Mouse (Mus musculus) intestine, postnatal 0 days (tissue): Measurements from ENCODE around the gene Dnase2b. TPM values are rescaled to one million over a fixed set of nuclear protein-coding genes. Genes with fewer than 3 reads are reported as not detected.

ENCODE experiments used
- ATAC-seq: fragments of 200-750 bp; cut with Nextera tagmentation; 2 replicates; pipeline ENCODE4 v1.8.0; 2017; ENCODE audit warnings: mild to moderate bottlenecking, moderate TSS enrichment, moderate library complexity
- H3K27ac ChIP-seq: fragments of 300-500 bp; sonication (generic); 2 replicates; pipeline ENCODE4 v1.5.1; 2014; ENCODE audit warnings: mild to moderate bottlenecking, low read depth, low read length, moderate library complexity
- H3K27me3 ChIP-seq: fragments of 300-500 bp; sonication (generic); replicated peaks from 2 replicates; pipeline ENCODE4 v1.6.1; 2014; ENCODE audit warnings: low read length, mixed read lengths; ENCODE audit not compliant: control insufficient read depth, insufficient read depth
- H3K36me3 ChIP-seq: fragments of 300-500 bp; sonication (generic); 2 replicates; pipeline ENCODE4 v1.6.1; 2014; ENCODE audit warnings: mild to moderate bottlenecking, moderate library complexity; ENCODE audit not compliant: control insufficient read depth, insufficient read depth
- H3K4me1 ChIP-seq: fragments of 300-500 bp; sonication (generic); replicated peaks from 2 replicates; pipeline ENCODE4 v1.6.1; 2014; ENCODE audit warnings: antibody characterized with exemption, low read length, mixed read lengths; ENCODE audit not compliant: control insufficient read depth, insufficient read depth
- H3K4me2 ChIP-seq: fragments of 300-500 bp; sonication (generic); replicated peaks from 2 replicates; pipeline ENCODE4 v1.6.1; 2014; ENCODE audit warnings: low read depth, mild to moderate bottlenecking, moderate library complexity
- H3K4me3 ChIP-seq: fragments of 300-500 bp; sonication (generic); 2 replicates; pipeline ENCODE4 v1.5.1; 2014; ENCODE audit warnings: low read depth, low read length
- H3K9ac ChIP-seq: fragments of 300-500 bp; sonication (generic); 2 replicates; pipeline ENCODE4 v1.6.1; 2014; ENCODE audit warnings: mild to moderate bottlenecking, low read depth, low read length
- H3K9me3 ChIP-seq: fragments of 300-500 bp; sonication (generic); 2 replicates; pipeline ENCODE4 v1.6.1; 2016; ENCODE audit warnings: mixed run types; ENCODE audit not compliant: control insufficient read depth
- CTCF ChIP-seq: sonication (generic); IDR thresholded peaks from 2 replicates; pipeline ENCODE4 v1.5.1; 2016; ENCODE audit warnings: low read depth, mild to moderate bottlenecking, control low read depth, antibody characterized with exemption, moderate library complexity
- WGBS: fragments of 180-500 bp; shearing (Covaris S2); extraction: QIAGEN DNeasy Blood & Tissue Kit; methylation state at CpG from one replicate; pipeline ENCODE4 v1.1.7; 2014; 5-methylcytosine and 5-hydroxymethylcytosine counted together
- polyA plus RNA-seq: library from polyadenylated mRNA; unstranded; fragments of >200 nt; fragmentation: Nextera tagmentation; extraction: Ambion mirVana; gene quantifications from 2 replicates; pipeline ENCODE4 v1.2.1, GENCODE M21; 2015

The Dnase2b gene
- polyA plus RNA-seq, 1 experiment from 2014 or later = not detected

DNA sequence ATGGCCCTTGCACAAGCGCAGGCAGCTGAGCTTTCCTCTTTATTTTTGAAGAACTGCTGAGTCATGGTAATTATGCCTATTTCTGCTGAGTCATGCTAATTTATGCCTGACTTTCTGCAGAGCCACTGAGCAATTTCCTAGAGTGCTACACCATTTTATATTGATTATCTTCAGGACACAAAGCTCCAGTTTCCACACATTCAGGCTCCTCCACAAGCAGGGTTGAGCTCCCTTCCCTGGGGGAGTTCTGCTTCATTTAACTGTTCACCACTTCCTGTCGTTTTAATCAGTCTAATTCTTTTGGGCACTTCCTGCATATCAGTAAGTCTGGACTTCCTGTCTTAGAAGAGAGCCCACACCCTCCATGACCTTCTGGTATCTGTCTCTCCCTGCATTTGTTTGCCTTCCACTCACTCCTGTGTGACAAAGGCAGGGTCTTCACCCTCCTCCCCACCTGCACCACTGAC lies 39.7 kb upstream of the Dnase2b start:
- ATAC-seq = no peak

DNA sequence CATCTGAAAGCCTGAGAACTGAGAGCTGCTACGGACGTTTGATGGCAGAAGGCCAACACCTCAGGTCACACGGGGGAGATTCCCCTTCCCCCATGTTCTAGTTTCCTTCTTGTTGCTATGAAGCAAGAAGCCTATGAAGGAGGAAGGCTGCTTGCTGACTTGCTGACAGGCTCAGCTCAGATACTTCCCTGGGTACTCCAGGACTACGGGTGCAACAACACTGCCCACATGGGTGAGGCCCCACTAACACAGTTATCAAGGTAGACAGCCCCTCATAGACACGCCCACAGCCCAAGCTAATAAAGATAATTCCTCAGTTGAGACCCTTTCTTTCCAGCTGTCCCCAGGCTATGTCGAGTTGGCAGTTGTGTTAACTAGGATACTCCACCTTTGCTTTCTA lies 38.3 kb upstream of the Dnase2b start:
- Histone ChIP-seq H3K4me2 (no peak overlapping the region), H3K27me3 (no peaks in the 10 kb centered on the region), H3K9ac (no peak overlapping the region), H3K27ac (no peak overlapping the region), H3K36me3 (no peaks in the 10 kb centered on the region), H3K9me3 (no peaks in the 10 kb centered on the region), H3K4me1 (no peaks in the 10 kb centered on the region), H3K4me3 (no peak overlapping the region)
- no peak for ATAC-seq
- WGBS = 37% methylated on average over 6 of the region's 6 CpGs
- no peak for TF ChIP-seq CTCF

More for the DNA sequence above, 39.7 kb upstream of the Dnase2b start:
- Histone ChIP-seq H3K4me2 (no peak overlapping the region), H3K4me3 (no peak overlapping the region), H3K9me3 (no peaks in the 10 kb centered on the region), H3K27me3 (no peaks in the 10 kb centered on the region), H3K4me1 (no peaks in the 10 kb centered on the region), H3K36me3 (no peaks in the 10 kb centered on the region), H3K27ac (no peak overlapping the region), H3K9ac (no peak overlapping the region)
- WGBS = 59% methylated on average over 2 of the region's 2 CpGs
- TF ChIP-seq CTCF = no peak

- Histone ChIP-seq H3K9me3 (no peaks in the 10 kb centered on the region), H3K4me1 (no peaks in the 10 kb centered on the region), H3K9ac (no peak overlapping the region), H3K27me3 (no peaks in the 10 kb centered on the region), H3K27ac (no peak overlapping the region), H3K36me3 (no peaks in the 10 kb centered on the region), H3K4me3 (no peak overlapping the region), H3K4me2 (no peak overlapping the region)
- WGBS = 92% methylated on average over 5 of the region's 5 CpGs
- ATAC-seq = no peak
- no peak for TF ChIP-seq CTCF
These were observed 37.0 kb upstream of the Dnase2b start for GRCm38 (mm10) chr3:146652431-146652830.

DNA sequence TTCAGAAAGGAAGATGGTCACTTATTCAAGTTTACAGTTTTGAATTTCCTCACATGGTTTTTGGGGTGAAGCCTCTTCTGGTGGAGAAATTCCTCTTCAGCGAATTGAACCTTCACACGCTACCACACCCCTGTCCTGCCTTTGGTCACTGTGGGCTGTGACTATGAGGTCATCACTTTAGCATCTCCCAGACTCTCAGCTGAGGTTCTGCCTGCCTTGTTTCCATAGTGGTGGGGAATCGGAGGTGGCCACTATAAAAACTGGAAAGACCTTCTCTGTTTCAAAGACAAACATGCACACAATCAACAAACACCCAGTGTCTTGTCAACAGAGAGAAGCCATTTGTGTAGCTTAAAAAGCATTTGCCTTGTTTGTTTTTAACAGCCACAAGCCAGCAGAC lies 35.8 kb upstream of the Dnase2b start, which contains the start of gene 4930503B20Rik:
TSS of gene 4930503B20Rik (minus strand) at position 101 of the 400 bp plus-strand sequence.
- H3K4me1 ChIP-seq = no peaks in the 10 kb centered on the region
- H3K27me3 ChIP-seq = no peaks in the 10 kb centered on the region
- H3K4me3 ChIP-seq = no peak within 1 kb of the TSS
- no peaks in the 10 kb centered on the region for H3K36me3 ChIP-seq
- no peak for TF ChIP-seq CTCF
- WGBS = 78% methylated on average over 3 of the region's 3 CpGs
- no peaks in the 10 kb centered on the region for H3K9me3 ChIP-seq
- H3K9ac ChIP-seq = no peak within 1 kb of the TSS
- H3K4me2 ChIP-seq = no peak within 1 kb of the TSS
- ATAC-seq = no peak
- no peak within 1 kb of the TSS for H3K27ac ChIP-seq

DNA sequence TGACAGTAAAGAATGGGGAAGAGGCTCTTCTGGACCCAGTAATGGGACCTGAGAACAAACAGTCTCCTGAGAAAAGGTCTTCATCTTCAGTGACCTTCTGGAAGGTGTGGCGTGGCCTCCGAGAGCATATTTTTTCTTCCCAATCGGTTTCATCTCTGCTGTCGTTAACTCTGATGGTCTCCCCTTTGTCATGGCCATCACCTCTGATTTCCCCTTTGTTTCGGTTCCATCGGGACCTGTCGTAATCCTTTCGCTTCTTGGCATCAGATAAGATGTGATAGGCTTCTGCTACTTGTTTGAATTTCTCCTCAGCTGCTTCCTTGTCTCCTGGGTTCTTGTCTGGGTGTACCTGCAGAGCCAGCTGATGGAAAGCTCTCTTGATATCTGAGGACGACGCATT lies 35.3 kb upstream of the Dnase2b start:
- Histone ChIP-seq H3K4me3 (no peak overlapping the region), H3K4me1 (no peaks in the 10 kb centered on the region), H3K9ac (no peak overlapping the region), H3K9me3 (no peaks in the 10 kb centered on the region), H3K27ac (no peak overlapping the region), H3K4me2 (no peak overlapping the region), H3K27me3 (no peaks in the 10 kb centered on the region), H3K36me3 (no peaks in the 10 kb centered on the region)
- ATAC-seq = no peak
- no peak for TF ChIP-seq CTCF
- WGBS = 70% methylated on average over 10 of the region's 10 CpGs

DNA sequence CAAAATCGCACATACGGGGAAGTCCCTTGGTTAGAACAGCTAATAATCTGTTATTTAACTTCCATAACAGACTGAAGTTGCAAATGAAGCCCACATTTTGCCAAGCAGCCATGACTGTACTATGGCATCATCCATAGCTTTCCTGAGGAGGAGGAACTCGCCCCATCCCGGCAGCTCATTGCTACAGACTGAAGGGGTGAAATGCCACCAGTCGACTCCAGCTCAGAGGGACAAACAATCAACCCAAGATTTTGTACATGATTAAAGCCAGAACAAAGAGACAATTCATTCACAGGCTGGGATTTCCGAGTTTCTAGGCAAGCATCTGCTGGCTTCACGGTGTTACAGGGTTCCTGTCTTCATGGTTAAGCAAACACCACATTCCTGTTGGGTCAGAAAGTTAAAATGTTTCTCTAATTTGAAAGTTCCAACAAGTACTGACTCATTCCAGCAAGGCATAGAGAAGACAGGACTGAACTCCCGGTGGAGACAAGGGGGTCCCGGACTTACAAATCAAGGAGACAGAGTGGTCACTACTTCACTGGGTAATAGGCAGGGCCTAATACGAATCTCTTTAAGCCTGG lies 34.0 kb upstream of the Dnase2b start:
- no peak overlapping the region for H3K27ac ChIP-seq
- H3K36me3 ChIP-seq = no peaks in the 10 kb centered on the region
- no peaks in the 10 kb centered on the region for H3K27me3 ChIP-seq
- no peak overlapping the region for H3K9ac ChIP-seq
- no peak overlapping the region for H3K4me3 ChIP-seq
- H3K4me1 ChIP-seq = no peaks in the 10 kb centered on the region
- no peak for TF ChIP-seq CTCF
- 67% methylated on average over 10 of the region's 10 CpGs for WGBS
- H3K9me3 ChIP-seq = no peaks in the 10 kb centered on the region
- ATAC-seq = no peak
- H3K4me2 ChIP-seq = no peak overlapping the region
